Comparison of ENCODE assay signal across 25 mouse cellular contexts in the genomic region with DNA sequence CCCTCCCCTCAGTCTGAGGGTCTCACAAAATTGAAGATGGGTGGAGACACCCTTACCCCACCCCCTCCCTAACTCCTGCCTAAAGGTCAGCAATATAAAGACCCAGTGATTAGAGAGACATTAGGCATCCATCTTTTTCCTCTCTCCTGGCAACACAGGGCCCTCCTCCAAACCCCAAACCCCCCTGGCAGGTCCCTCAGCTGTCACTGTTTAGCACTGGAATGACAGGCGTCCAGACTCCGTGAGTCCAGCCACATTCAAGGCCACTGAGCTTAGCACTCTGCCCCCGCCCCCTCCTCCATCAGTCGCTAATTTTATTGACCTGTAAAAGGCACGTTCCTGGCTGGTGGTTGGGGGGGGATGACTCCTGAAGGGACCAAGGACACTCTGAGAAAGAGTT. TPM values are rescaled to one million over a fixed set of nuclear protein-coding genes. Genes with fewer than 3 reads are reported as not detected.
DNase-seq lines count a peak whose midpoint lies in the region; ATAC-seq and TF ChIP-seq lines count a peak whose summit lies in the region.
"Had no signal": no experiment of that assay in that cellular context is flagged by ENCODE, and none has a peak within 500 bp of the region (broad histone marks: within the 10 kb centered on the region; RNA-seq: fewer than 3 reads in every experiment).

No protein-coding gene starts in this region.

- H3K4me2 ChIP-seq in limb, embryonic 13.5 days (replicated peaks), result 0 out of 2 replicates have a peak overlapping the region, but pooled peaks have one; percentile 66
- H3K4me2 ChIP-seq in myocyte (ENCODE audit: low read depth), result no peak overlapping the region
- no peak overlapping the region for H3K4me2 ChIP-seq in stomach, postnatal 0 days (replicated peaks; ENCODE audit: low read depth)

- no peak for TF ChIP-seq EP300 in stomach, postnatal 0 days (optimal IDR thresholded peaks at IDR 0.05)

- no peak for TF ChIP-seq CTCF in stomach, postnatal 0 days (IDR thresholded peaks at IDR 0.05; ENCODE audit: low read depth)

- DNase-seq in limb, embryonic 10.5 days (ENCODE audit: low spot score), result no peak
- peak; percentile 35 for DNase-seq in retina, postnatal 1 day
- DNase-seq in retina, embryonic 14.5 days (ENCODE audit: low spot score), result no peak
- DNase-seq in stomach, postnatal 0 days (ENCODE audit: low spot score), result no peak
- DNase-seq: adrenal gland, adult 2 months; adrenal gland, postnatal 10 days; adrenal gland, postnatal 25 days; cerebellum, adult 11 months; cerebellum, adult 18-20 months; cerebellum, adult 8-10 months; cerebellum, adult 9-11 months; cerebellum, postnatal 14 days; cerebellum, postnatal 36 days; embryo, embryonic 11 days had no signal

- peaks cover 16% of the 10 kb centered on the region for H3K4me1 ChIP-seq in limb, embryonic 13.5 days
- peaks cover 20% of the 10 kb centered on the region for H3K4me1 ChIP-seq in limb, embryonic 10.5 days
- H3K4me1 ChIP-seq in stomach, postnatal 0 days (replicated peaks; ENCODE audit: control insufficient read depth, insufficient read depth), result no peaks in the 10 kb centered on the region

- H3K79me2 ChIP-seq in myocyte (ENCODE audit: control insufficient read depth, insufficient read depth), result no peaks in the 10 kb centered on the region

- no peaks in the 10 kb centered on the region for H3K9me3 ChIP-seq in limb, embryonic 13.5 days
- no peaks in the 10 kb centered on the region for H3K9me3 ChIP-seq in limb, embryonic 10.5 days (replicated peaks)
- no peaks in the 10 kb centered on the region for H3K9me3 ChIP-seq in stomach, postnatal 0 days (ENCODE audit: control insufficient read depth, low read length)
- H3K9me3 ChIP-seq: embryonic facial prominence, embryonic 13.5 days; embryonic facial prominence, embryonic 15.5 days; forebrain, embryonic 10.5 days; forebrain, embryonic 12.5 days had no signal

- no peak for ATAC-seq in limb, embryonic 13.5 days (ENCODE audit: low FRiP score, low read depth)
- no peak for ATAC-seq in stomach, postnatal 0 days (ENCODE audit: low FRiP score, low TSS enrichment)
- ATAC-seq: forebrain, embryonic 14.5 days had no signal

- no peak overlapping the region for H3ac ChIP-seq in myocyte (ENCODE audit: control insufficient read depth, insufficient read length)

- WGBS in limb, embryonic 13.5 days, result 2% methylated on average over 5 of the region's 5 CpGs
- 15% methylated on average over 5 of the region's 5 CpGs for WGBS in limb, embryonic 10.5 days
- WGBS in stomach, postnatal 0 days, result 45% methylated on average over 5 of the region's 5 CpGs

- no peak for TF ChIP-seq POLR2A in myocyte (IDR thresholded peaks at IDR 0.05; ENCODE audit: insufficient read length, low read depth)

- H3K9ac ChIP-seq in limb, embryonic 13.5 days, result no peak overlapping the region; the same call in 1 of the 2 replicates
- no peak overlapping the region for H3K9ac ChIP-seq in stomach, postnatal 0 days (ENCODE audit: low read length)
- H3K9ac ChIP-seq: embryonic facial prominence, embryonic 15.5 days; forebrain, embryonic 12.5 days had no signal

- no peak overlapping the region for H3K4me3 ChIP-seq in limb, embryonic 13.5 days
- H3K4me3 ChIP-seq in limb, embryonic 10.5 days, result no peak overlapping the region
- H3K4me3 ChIP-seq in myocyte, result no peak overlapping the region
- H3K4me3 ChIP-seq in stomach, postnatal 0 days (ENCODE audit: low read depth, low read length), result no peak overlapping the region
- H3K4me3 ChIP-seq: erythroblast, embryonic 14.5 days had no signal

- H3K36me3 ChIP-seq in limb, embryonic 13.5 days, result no peaks in the 10 kb centered on the region
- H3K36me3 ChIP-seq in limb, embryonic 10.5 days, result no peaks in the 10 kb centered on the region
- no peaks in the 10 kb centered on the region for H3K36me3 ChIP-seq in myocyte (ENCODE audit: control insufficient read depth, insufficient read depth)
- H3K36me3 ChIP-seq in stomach, postnatal 0 days (ENCODE audit: control insufficient read depth, insufficient read depth, low read length), result no peaks in the 10 kb centered on the region
- H3K36me3 ChIP-seq: embryonic facial prominence, embryonic 13.5 days; embryonic facial prominence, embryonic 15.5 days; forebrain, embryonic 10.5 days; forebrain, embryonic 12.5 days had no signal

- H3K27me3 ChIP-seq in limb, embryonic 13.5 days, result peaks cover 37% of the 10 kb centered on the region
- peaks cover 43% of the 10 kb centered on the region for H3K27me3 ChIP-seq in limb, embryonic 10.5 days (ENCODE audit: low read depth, poor library complexity, severe bottlenecking)
- no peaks in the 10 kb centered on the region for H3K27me3 ChIP-seq in myocyte (ENCODE audit: control insufficient read depth, insufficient read depth, insufficient read length)
- peaks cover 2% of the 10 kb centered on the region; the same call in 1 of the 2 replicates for H3K27me3 ChIP-seq in stomach, postnatal 0 days (ENCODE audit: control insufficient read depth, insufficient read depth, low read length)

- no peak overlapping the region for H3K27ac ChIP-seq in limb, embryonic 13.5 days
- no peak overlapping the region for H3K27ac ChIP-seq in limb, embryonic 10.5 days
- H3K27ac ChIP-seq in stomach, postnatal 0 days (replicated peaks), result no peak overlapping the region
- H3K27ac ChIP-seq: embryonic facial prominence, embryonic 13.5 days; embryonic facial prominence, embryonic 15.5 days; forebrain, embryonic 10.5 days; forebrain, embryonic 12.5 days had no signal

TF ChIP-seq in myocyte, 11 proteins besides CTCF, POLR2A, EP300 and RAD21:
- TF ChIP-seq TCF3 (IDR thresholded peaks at IDR 0.05; ENCODE audit: insufficient read length, low read depth) (no peak), USF1 (IDR thresholded peaks at IDR 0.05; ENCODE audit: low read depth) (no peak), MYOD1 (IDR thresholded peaks at IDR 0.05; ENCODE audit: control insufficient read depth in 1 of 3, insufficient read length in 2 of 3, low read depth in 2 of 3) (peak in 2 of 3 experiments; percentile 45 to 67), TCF12 (IDR thresholded peaks at IDR 0.05; ENCODE audit: insufficient read depth, poor library complexity, severe bottlenecking) (peak; percentile 40), MYOG (IDR thresholded peaks at IDR 0.05; ENCODE audit: control insufficient read depth in 1 of 3, insufficient read depth in 1 of 3, insufficient read length in 2 of 3, low read depth in 2 of 3) (peak in 1 of 3 experiments; percentile 72), POLR2AphosphoS2 (IDR thresholded peaks at IDR 0.05; ENCODE audit: insufficient read length, low read depth) (no peak), REST (IDR thresholded peaks at IDR 0.05; ENCODE audit: insufficient read depth, insufficient read length) (no peak), CEBPB (IDR thresholded peaks at IDR 0.05; ENCODE audit: insufficient read depth, poor library complexity, severe bottlenecking) (no peak), E2F4 (IDR thresholded peaks at IDR 0.05; ENCODE audit: insufficient read depth) (no peak), MAX (IDR thresholded peaks at IDR 0.05; ENCODE audit: low read depth) (no peak)

RNA-seq across cellular contexts. Expression of a gene that starts 0.9 kb away (rescaled TPM):
- 0.75 and 1.1 TPM in 2 replicates for polyA plus RNA-seq in limb, embryonic 13.5 days (2015; fragmentation: Nextera tagmentation; extraction: Ambion mirVana)
- polyA plus RNA-seq in limb, embryonic 10.5 days (2016; fragmentation: Nextera tagmentation; extraction: Ambion mirVana), result 0.15 and 0.16 TPM in 2 replicates
- polyA plus RNA-seq in myocyte (2012; fragmentation: generic; extraction: Trizol), result 0.24 TPM
- 0.18 and 0.34 TPM in 2 replicates for polyA plus RNA-seq in stomach, postnatal 0 days (2015; fragmentation: Nextera tagmentation; extraction: Ambion mirVana)
- polyA plus RNA-seq: C2C12; erythroblast, embryonic 14.5 days; forebrain, embryonic 14.5 days had no signal

RNA-seq across cellular contexts. Expression of a gene that starts 10.9 kb away (rescaled TPM):
- polyA plus RNA-seq in limb, embryonic 13.5 days (2015; fragmentation: Nextera tagmentation; extraction: Ambion mirVana), result 2.9 and 3.7 TPM in 2 replicates
- 3.1 and 4.4 TPM in 2 replicates for polyA plus RNA-seq in limb, embryonic 10.5 days (2016; fragmentation: Nextera tagmentation; extraction: Ambion mirVana)
- 0.40 TPM for polyA plus RNA-seq in myocyte (2012; fragmentation: generic; extraction: Trizol)
- polyA plus RNA-seq in stomach, postnatal 0 days (2015; fragmentation: Nextera tagmentation; extraction: Ambion mirVana), result 2.6 and 2.9 TPM in 2 replicates

RNA-seq across cellular contexts. Expression of a gene that starts 19.1 kb away (rescaled TPM):
- polyA plus RNA-seq in limb, embryonic 13.5 days (2015; fragmentation: Nextera tagmentation; extraction: Ambion mirVana), result 53.6 and 53.8 TPM in 2 replicates
- 77.2 and 87.7 TPM in 2 replicates for polyA plus RNA-seq in limb, embryonic 10.5 days (2016; fragmentation: Nextera tagmentation; extraction: Ambion mirVana)
- polyA plus RNA-seq in myocyte (2012; fragmentation: generic; extraction: Trizol), result 29.9 TPM
- polyA plus RNA-seq in stomach, postnatal 0 days (2015; fragmentation: Nextera tagmentation; extraction: Ambion mirVana), result 24.6 and 27.2 TPM in 2 replicates

RNA-seq across cellular contexts. Expression of a gene that starts 20.5 kb away (rescaled TPM):
- 0.46 TPM in 1 of 2 replicates, not detected in the other for polyA plus RNA-seq in limb, embryonic 13.5 days (2015; fragmentation: Nextera tagmentation; extraction: Ambion mirVana)
- 0.31 and 0.56 TPM in 2 replicates for polyA plus RNA-seq in limb, embryonic 10.5 days (2016; fragmentation: Nextera tagmentation; extraction: Ambion mirVana)
- 0.23 TPM for polyA plus RNA-seq in myocyte (2012; fragmentation: generic; extraction: Trizol)
- 0.13 and 0.22 TPM in 2 replicates for polyA plus RNA-seq in stomach, postnatal 0 days (2015; fragmentation: Nextera tagmentation; extraction: Ambion mirVana)
- polyA plus RNA-seq: adrenal gland, adult 2 months; brain, embryonic 14.5 days; embryonic facial prominence, embryonic 11.5 days; embryonic facial prominence, embryonic 13.5 days; embryonic facial prominence, embryonic 15.5 days; erythroblast, embryonic 14.5 days; forebrain, embryonic 14.5 days had no signal

RNA-seq across cellular contexts. Expression of a gene that starts 44.9 kb away (rescaled TPM):
- 23.2 and 24.5 TPM in 2 replicates for polyA plus RNA-seq in limb, embryonic 13.5 days (2015; fragmentation: Nextera tagmentation; extraction: Ambion mirVana)
- polyA plus RNA-seq in limb, embryonic 10.5 days (2016; fragmentation: Nextera tagmentation; extraction: Ambion mirVana), result 13.1 and 16.8 TPM in 2 replicates
- polyA plus RNA-seq in myocyte (2012; fragmentation: generic; extraction: Trizol), result 128 TPM
- polyA plus RNA-seq in stomach, postnatal 0 days (2015; fragmentation: Nextera tagmentation; extraction: Ambion mirVana), result 18.4 and 22.0 TPM in 2 replicates
